Mouse (Mus musculus) erythroblast, embryonic 14.5 days (primary cell): Measurements from ENCODE around the gene Wfdc9. TPM values are rescaled to one million over a fixed set of nuclear protein-coding genes. Genes with fewer than 3 reads are reported as not detected.
"Not testable (repeated sequence)": the region's sequence is repeated elsewhere in the genome, so short reads cannot be mapped to it uniquely, and the experiment has no call there.

Experiments
- H3K27me3 ChIP-seq: 2 replicates; pipeline ENCODE4 v1.6.1; 2012; ENCODE audit warnings: inconsistent platforms; ENCODE audit not compliant: control insufficient read depth
- H3K36me3 ChIP-seq: 2 replicates; pipeline ENCODE4 v1.6.1; 2012; ENCODE audit warnings: mild to moderate bottlenecking, inconsistent platforms; ENCODE audit not compliant: control insufficient read depth
- H3K4me1 ChIP-seq: 2 replicates; pipeline ENCODE4 v1.6.1; 2012; ENCODE audit warnings: inconsistent platforms; ENCODE audit not compliant: control insufficient read depth
- H3K4me3 ChIP-seq: replicated peaks from 2 replicates; pipeline ENCODE3; 2012; ENCODE audit warnings: moderate library complexity, mild to moderate bottlenecking, inconsistent platforms
- H3K9me3 ChIP-seq: 2 replicates; pipeline ENCODE4 v1.6.1; 2012; ENCODE audit warnings: low read length, inconsistent platforms, mixed read lengths; ENCODE audit not compliant: control insufficient read depth
- GATA1 ChIP-seq: IDR thresholded peaks from 2 replicates; pipeline ENCODE4 v1.6.1; 2012; ENCODE audit warnings: low read length, inconsistent platforms, mixed read lengths
- TAL1 ChIP-seq: IDR thresholded peaks from 3 replicates; pipeline ENCODE4 v1.6.1; 2012; ENCODE audit warnings: low read length, inconsistent platforms, mixed read lengths
- polyA plus RNA-seq: library from polyadenylated mRNA; stranded (reverse); fragments of >175 nt; gene quantifications from 2 replicates; pipeline ENCODE4 v1.2.3, GENCODE M21; 2012

The Wfdc9 gene
- polyA plus RNA-seq, 1 experiment: not detected

DNA sequence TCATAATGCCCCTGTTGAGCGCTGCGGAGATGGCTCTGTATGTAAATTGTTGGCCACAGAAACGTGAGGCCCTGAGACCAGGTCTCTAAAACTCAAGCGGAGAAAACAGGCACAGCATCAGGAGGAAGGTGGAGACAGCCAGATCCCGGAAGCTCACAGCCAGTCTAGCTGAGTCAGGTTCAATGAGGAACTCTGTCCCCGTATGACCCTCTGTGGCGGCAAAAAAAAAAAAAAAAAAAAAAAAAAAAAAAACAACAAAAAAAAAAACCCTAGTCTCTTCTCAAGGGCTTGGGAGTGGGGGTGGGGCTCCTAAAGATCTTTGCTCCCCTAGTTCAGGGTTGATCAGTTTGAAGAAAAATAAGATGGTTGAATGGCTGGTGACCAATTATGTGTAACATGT lies 15.3 kb downstream of the Wfdc9 start:
- Histone ChIP-seq H3K27me3 (no peaks in the 10 kb centered on the region), H3K36me3 (no peaks in the 10 kb centered on the region), H3K4me3 (no peak overlapping the region), H3K4me1 (no peaks in the 10 kb centered on the region), H3K9me3 (0 out of 2 replicates have a peak, but pooled peaks cover 2% of the 10 kb centered on the region)
- TF ChIP-seq GATA1 (no peak), TAL1 (no peak)

DNA sequence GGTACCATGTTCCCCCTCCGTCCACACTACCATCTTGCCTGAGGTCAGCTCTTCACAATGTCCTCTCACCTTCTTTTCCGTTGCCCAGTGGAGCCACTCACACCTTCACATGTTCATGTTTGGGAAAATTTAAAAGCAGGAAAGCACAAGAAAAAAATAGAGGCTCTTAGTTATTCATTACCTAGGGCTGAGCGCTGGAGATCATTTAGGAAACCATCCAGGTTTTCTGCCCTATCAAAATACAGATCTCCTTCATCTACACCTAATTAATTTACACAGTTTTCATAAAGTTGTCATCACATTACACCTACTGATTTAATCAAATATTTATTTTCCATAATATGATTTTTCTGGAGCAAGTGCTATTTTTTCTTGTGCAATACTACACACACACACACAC lies 17.7 kb downstream of the Wfdc9 start, which contains the start of gene Wfdc16:
Wfdc16 (minus strand) TSS at position 101 of the 400 bp plus-strand sequence.
- no peaks in the 10 kb centered on the region for H3K27me3 ChIP-seq
- H3K9me3 ChIP-seq: 0 out of 2 replicates have a peak, but pooled peaks cover 2% of the 10 kb centered on the region
- H3K36me3 ChIP-seq: no peaks in the 10 kb centered on the region
- TF ChIP-seq TAL1 (no peak), GATA1 (no peak)
- no peaks in the 10 kb centered on the region for H3K4me1 ChIP-seq
- no peak within 1 kb of the TSS for H3K4me3 ChIP-seq

DNA sequence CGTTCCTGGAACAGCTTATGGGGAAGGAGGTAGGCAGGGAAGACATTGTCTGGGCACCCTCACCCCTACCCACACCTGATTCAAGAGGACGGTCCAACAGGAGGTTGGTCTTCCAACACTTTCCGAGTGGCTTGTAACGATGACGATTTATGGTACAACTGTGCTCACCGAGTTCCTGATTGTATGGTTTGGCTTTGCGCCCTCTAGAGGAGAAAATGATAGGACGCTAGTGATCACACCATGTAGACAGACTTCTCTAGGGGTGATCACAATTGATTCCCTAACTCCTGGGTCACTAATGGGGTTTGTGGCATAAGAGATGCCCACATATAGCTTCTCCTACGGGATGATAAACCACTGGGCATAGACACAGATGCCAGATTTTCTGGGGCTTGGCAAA lies 21.1 kb downstream of the Wfdc9 start:
- Histone ChIP-seq H3K4me3 (no peak overlapping the region), H3K9me3 (0 out of 2 replicates have a peak, but pooled peaks cover 2% of the 10 kb centered on the region), H3K36me3 (no peaks in the 10 kb centered on the region), H3K27me3 (no peaks in the 10 kb centered on the region), H3K4me1 (no peaks in the 10 kb centered on the region)
- TF ChIP-seq TAL1 (no peak), GATA1 (no peak)

DNA sequence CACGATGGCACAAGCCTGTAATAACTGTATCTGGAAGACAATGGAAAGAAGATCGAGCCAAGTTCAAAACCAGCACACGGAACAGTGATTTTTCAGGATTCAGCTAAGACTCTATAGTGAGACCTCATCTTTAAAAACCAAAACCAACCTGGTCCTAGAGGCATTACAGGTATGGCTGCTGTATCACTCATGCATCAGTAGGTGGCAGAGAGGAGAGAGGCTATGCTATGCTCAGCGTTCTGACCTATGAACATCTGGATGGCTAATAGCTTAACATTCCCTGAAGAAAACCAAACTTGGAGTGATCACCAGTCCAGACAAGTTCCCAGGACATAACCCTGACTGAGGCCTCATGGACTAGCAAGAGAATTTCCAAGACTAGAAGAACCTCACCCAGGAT lies 34.6 kb downstream of the Wfdc9 start:
- H3K4me3 ChIP-seq: no peak overlapping the region
- H3K27me3 ChIP-seq: no peaks in the 10 kb centered on the region
- H3K9me3 ChIP-seq: no peaks in the 10 kb centered on the region
- H3K4me1 ChIP-seq: no peaks in the 10 kb centered on the region
- no peaks in the 10 kb centered on the region for H3K36me3 ChIP-seq
- TF ChIP-seq GATA1 (no peak), TAL1 (no peak)

DNA sequence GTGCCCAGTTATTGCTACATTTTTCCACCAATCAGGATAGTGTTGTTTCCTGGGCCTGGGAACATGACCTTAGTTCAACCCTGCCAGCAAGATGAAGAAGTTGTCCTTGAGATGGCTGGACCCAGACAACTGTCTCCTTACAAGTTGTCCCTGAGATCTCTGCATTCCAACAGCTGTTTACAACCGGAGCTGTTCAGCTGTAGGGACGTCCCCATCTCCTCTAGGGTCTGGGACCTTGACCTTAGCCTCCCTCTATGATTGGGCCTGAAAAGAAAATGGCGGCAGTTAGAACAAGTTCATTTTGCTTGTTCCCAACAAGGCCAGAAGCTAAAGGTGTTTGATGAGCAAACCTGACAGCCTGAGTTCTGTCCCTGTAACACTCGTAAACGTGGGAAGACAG lies 37.3 kb downstream of the Wfdc9 start:
- no peak overlapping the region for H3K4me3 ChIP-seq
- TF ChIP-seq GATA1 (no peak), TAL1 (no peak)
- no peaks in the 10 kb centered on the region for H3K4me1 ChIP-seq

DNA sequence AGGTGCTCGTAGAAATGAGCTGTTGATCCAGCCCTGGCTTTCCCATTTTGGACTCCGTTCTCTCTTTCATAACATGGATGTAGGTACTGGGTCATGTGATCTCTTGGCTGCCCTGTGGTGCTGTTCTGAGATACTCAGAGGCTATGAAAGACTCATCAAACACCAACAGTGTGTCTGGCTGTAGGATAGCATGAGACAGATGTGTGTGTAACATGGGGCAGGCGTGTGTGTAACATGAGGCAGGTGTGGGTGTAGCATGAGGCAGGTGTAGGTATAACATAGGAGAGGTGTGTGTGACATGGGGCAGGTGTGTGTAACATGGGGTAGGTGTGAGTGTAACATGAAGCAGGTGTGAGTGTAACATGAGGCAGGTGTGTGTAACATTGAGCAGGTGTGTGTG lies 41.0 kb downstream of the Wfdc9 start:
- Histone ChIP-seq H3K4me3 (no peak overlapping the region), H3K36me3 (no peaks in the 10 kb centered on the region), H3K27me3 (no peaks in the 10 kb centered on the region), H3K4me1 (no peaks in the 10 kb centered on the region), H3K9me3 (no peaks in the 10 kb centered on the region; the same call in 1 of the 2 replicates)
- TF ChIP-seq GATA1 (no peak), TAL1 (no peak)

More for the DNA sequence above, 37.3 kb downstream of the Wfdc9 start:
- Histone ChIP-seq H3K27me3 (no peaks in the 10 kb centered on the region), H3K36me3 (no peaks in the 10 kb centered on the region), H3K9me3 (no peaks in the 10 kb centered on the region; the same call in 1 of the 2 replicates)

DNA sequence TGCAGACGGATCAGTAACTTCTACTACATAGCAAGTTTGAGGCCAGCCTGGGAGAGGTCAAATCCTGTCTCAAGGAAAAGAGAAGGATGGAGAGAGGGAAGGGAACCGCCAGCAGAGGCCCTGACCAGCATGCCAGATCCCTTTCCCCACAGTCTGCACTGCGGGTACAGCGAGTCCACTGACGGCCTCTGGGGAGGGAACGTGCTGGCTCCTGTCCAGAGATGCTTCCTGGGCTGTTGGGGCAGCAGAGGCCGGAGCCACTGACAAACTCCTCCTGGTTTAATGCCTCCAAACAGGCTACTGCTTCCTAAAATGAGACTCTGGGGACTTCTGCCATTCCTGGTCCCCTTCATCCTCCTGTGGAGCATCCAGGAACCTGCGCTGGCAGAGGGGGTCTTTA lies 42.9 kb downstream of the Wfdc9 start, which contains the start of the genes Wfdc6b and Wfdc8:
Wfdc6b (plus strand) TSS at position 52 of the 400 bp plus-strand sequence.
Wfdc8 (minus strand) TSS at position 156 of the 400 bp plus-strand sequence.
- not testable (repeated sequence) for H3K9me3 ChIP-seq, H3K4me3 ChIP-seq, H3K4me1 ChIP-seq, H3K27me3 ChIP-seq, H3K36me3 ChIP-seq

DNA sequence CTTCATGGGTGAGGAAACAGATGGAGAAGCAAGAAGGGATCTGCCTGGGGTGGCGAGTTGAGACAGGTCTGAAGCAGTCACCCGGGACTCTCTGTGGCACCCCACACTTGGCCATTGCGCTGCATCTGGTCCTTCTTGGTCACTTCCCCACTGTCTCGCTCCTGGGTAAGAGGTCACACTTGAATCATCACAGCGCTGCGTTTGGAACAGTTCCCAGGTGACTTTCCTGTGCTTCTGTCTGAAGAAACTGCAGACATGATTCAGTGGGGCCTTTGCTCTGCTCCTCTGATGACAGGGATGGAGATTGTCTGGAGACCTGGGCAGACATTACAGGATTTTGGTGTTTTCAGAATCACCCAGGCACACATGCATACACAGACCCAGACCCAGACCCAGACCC lies 47.6 kb downstream of the Wfdc9 start:
- no peaks in the 10 kb centered on the region for H3K4me1 ChIP-seq
- no peak overlapping the region for H3K4me3 ChIP-seq
- H3K9me3 ChIP-seq: no peaks in the 10 kb centered on the region; the same call in 1 of the 2 replicates
- no peaks in the 10 kb centered on the region for H3K36me3 ChIP-seq
- TF ChIP-seq TAL1: no peak
- TF ChIP-seq GATA1: no peak
- no peaks in the 10 kb centered on the region for H3K27me3 ChIP-seq

DNA sequence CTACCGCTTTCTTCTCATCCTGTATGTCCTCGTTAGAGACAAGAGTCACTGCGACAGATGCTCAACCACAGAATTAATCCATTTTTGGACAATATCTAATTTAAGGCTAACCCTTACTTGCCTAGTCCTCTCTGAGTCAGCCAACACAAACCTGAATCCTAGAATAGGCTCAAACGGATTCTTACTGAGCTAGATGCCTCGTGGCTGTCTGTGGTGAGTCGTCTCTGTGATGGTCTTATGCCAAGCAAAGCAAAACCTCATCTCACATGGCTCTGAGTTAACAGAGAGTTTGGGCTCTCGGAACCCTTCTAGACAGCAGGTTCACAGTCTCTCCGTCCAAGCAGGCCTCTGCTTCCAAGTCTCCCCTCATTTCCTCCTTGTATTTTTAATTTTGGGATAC lies 52.0 kb downstream of the Wfdc9 start:
- TF ChIP-seq GATA1 (no peak), TAL1 (no peak)
- Histone ChIP-seq H3K27me3 (no peaks in the 10 kb centered on the region), H3K4me1 (no peaks in the 10 kb centered on the region), H3K36me3 (no peaks in the 10 kb centered on the region), H3K4me3 (no peak overlapping the region), H3K9me3 (peaks cover 11% of the 10 kb centered on the region)

DNA sequence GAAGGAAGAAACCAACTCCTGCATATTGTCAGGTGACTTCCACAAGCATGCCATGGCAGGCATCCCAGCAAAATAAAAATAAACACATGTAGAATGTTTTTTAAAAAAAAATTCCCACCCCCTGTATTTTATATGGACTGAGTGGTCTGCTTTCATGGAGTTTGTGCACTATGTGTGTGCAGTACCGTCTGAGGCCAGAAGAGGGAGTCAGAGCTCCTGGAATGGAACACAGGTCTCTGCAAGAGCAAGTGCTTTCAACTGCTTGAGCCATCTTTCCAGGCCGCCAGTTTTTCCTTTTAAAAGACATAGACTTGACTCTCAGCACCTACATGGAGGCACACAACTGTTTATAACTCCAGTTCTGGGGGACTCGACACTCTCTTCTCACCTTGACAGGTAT lies 52.9 kb downstream of the Wfdc9 start:
- H3K36me3 ChIP-seq: no peaks in the 10 kb centered on the region
- H3K27me3 ChIP-seq: no peaks in the 10 kb centered on the region
- TF ChIP-seq GATA1: no peak
- TF ChIP-seq TAL1: no peak
- peaks cover 11% of the 10 kb centered on the region for H3K9me3 ChIP-seq
- no peaks in the 10 kb centered on the region for H3K4me1 ChIP-seq
- H3K4me3 ChIP-seq: no peak overlapping the region
